Comparison of ENCODE assay signal across 15 mouse cellular contexts in genomic region chr17:60925822-60926383, GRCm38 (mm10).
DNase-seq lines count a peak whose midpoint lies in the region; ATAC-seq and TF ChIP-seq lines count a peak whose summit lies in the region.
"Had no signal": no experiment of that assay in that cellular context is flagged by ENCODE, and none has a peak within 500 bp of the region (broad histone marks: within the 10 kb centered on the region; RNA-seq: fewer than 3 reads in every experiment).

No protein-coding gene starts in this region.

- H3K9me3 ChIP-seq in forebrain, postnatal 0 days (ENCODE audit: low read length) = no peaks in the 10 kb centered on the region
- no peaks in the 10 kb centered on the region for H3K9me3 ChIP-seq in forebrain, embryonic 13.5 days (replicated peaks)
- H3K9me3 ChIP-seq in liver, embryonic 11.5 days (ENCODE audit: control insufficient read depth, low read length) = no peaks in the 10 kb centered on the region
- H3K9me3 ChIP-seq: forebrain, embryonic 10.5 days; intestine, embryonic 15.5 days; neural tube, embryonic 13.5 days had no signal

- H3K9ac ChIP-seq in forebrain, postnatal 0 days = no peak overlapping the region
- no peak overlapping the region for H3K9ac ChIP-seq in forebrain, embryonic 13.5 days
- H3K9ac ChIP-seq in liver, embryonic 11.5 days (ENCODE audit: low read depth, low read length) = no peak overlapping the region
- H3K9ac ChIP-seq: intestine, embryonic 15.5 days; liver, postnatal 0 days; neural tube, embryonic 13.5 days had no signal

- 76% methylated on average over 13 of the region's 13 CpGs for WGBS in forebrain, postnatal 0 days
- 84% methylated on average over 13 of the region's 13 CpGs for WGBS in forebrain, embryonic 13.5 days
- 85% methylated on average over 13 of the region's 13 CpGs for WGBS in liver, embryonic 11.5 days

- no peak overlapping the region for H3K4me3 ChIP-seq in forebrain, postnatal 0 days (ENCODE audit: low read depth, low read length)
- H3K4me3 ChIP-seq in forebrain, embryonic 13.5 days = no peak overlapping the region
- H3K4me3 ChIP-seq in liver, embryonic 11.5 days (ENCODE audit: low read depth, low read length) = no peak overlapping the region
- H3K4me3 ChIP-seq: forebrain, embryonic 10.5 days; intestine, embryonic 15.5 days; neural tube, embryonic 13.5 days had no signal

- DNase-seq in forebrain, postnatal 0 days = peak; percentile 2
- peak; percentile 4 for DNase-seq in retina, adult 2 months (ENCODE audit: low read depth, low spot score)
- DNase-seq in retina, embryonic 14.5 days (ENCODE audit: low spot score) = no peak
- DNase-seq in layer of hippocampus, postnatal 14 days (ENCODE audit: low spot score in 2 of 2) = peak; percentile 9 to 13
- no peak for DNase-seq in gastrocnemius, postnatal 25 days
- DNase-seq in liver, embryonic 11.5 days (ENCODE audit: low spot score) = no peak
- DNase-seq: kidney, postnatal 10 days; liver, postnatal 0 days had no signal

- no peak overlapping the region for H3K27ac ChIP-seq in forebrain, postnatal 0 days (ENCODE audit: low read depth, low read length)
- H3K27ac ChIP-seq in forebrain, embryonic 13.5 days = no peak overlapping the region
- H3K27ac ChIP-seq in liver, embryonic 11.5 days (ENCODE audit: low read depth, low read length) = no peak overlapping the region
- H3K27ac ChIP-seq: forebrain, embryonic 10.5 days; intestine, embryonic 15.5 days; macrophage; neural tube, embryonic 13.5 days had no signal

- no peak for ATAC-seq in forebrain, postnatal 0 days
- ATAC-seq in forebrain, embryonic 13.5 days = no peak
- ATAC-seq in liver, embryonic 11.5 days (replicated peaks; ENCODE audit: low FRiP score) = no peak
- ATAC-seq: CD4-positive, CD25-positive, alpha-beta regulatory T cell, adult 4 months; intestine, embryonic 15.5 days; liver, postnatal 0 days; midbrain, embryonic 16.5 days had no signal

- H3K27me3 ChIP-seq in forebrain, postnatal 0 days (ENCODE audit: insufficient read depth, low read length) = no peaks in the 10 kb centered on the region
- H3K27me3 ChIP-seq in forebrain, embryonic 13.5 days = no peaks in the 10 kb centered on the region
- no peaks in the 10 kb centered on the region for H3K27me3 ChIP-seq in liver, embryonic 11.5 days (replicated peaks; ENCODE audit: control insufficient read depth, insufficient read depth, low read length)
- H3K27me3 ChIP-seq: intestine, embryonic 15.5 days; neural tube, embryonic 13.5 days had no signal

- H3K36me3 ChIP-seq in forebrain, postnatal 0 days (ENCODE audit: insufficient read depth) = no peaks in the 10 kb centered on the region
- no peaks in the 10 kb centered on the region for H3K36me3 ChIP-seq in forebrain, embryonic 13.5 days (ENCODE audit: poor library complexity, severe bottlenecking)
- no peaks in the 10 kb centered on the region for H3K36me3 ChIP-seq in liver, embryonic 11.5 days (ENCODE audit: control insufficient read depth, insufficient read depth, low read length)
- H3K36me3 ChIP-seq: forebrain, embryonic 10.5 days; intestine, embryonic 15.5 days; neural tube, embryonic 13.5 days had no signal

- no peak overlapping the region for H3K4me2 ChIP-seq in forebrain, postnatal 0 days (ENCODE audit: low read depth)
- no peak overlapping the region for H3K4me2 ChIP-seq in forebrain, embryonic 13.5 days
- H3K4me2 ChIP-seq in liver, embryonic 11.5 days = no peak overlapping the region
- H3K4me2 ChIP-seq: intestine, embryonic 15.5 days; neural tube, embryonic 13.5 days had no signal

- no peaks in the 10 kb centered on the region for H3K4me1 ChIP-seq in forebrain, postnatal 0 days (ENCODE audit: insufficient read depth)
- no peaks in the 10 kb centered on the region for H3K4me1 ChIP-seq in forebrain, embryonic 13.5 days
- no peaks in the 10 kb centered on the region for H3K4me1 ChIP-seq in liver, embryonic 11.5 days (replicated peaks; ENCODE audit: control insufficient read depth, insufficient read depth, low read length)
- H3K4me1 ChIP-seq: forebrain, embryonic 10.5 days; intestine, embryonic 15.5 days had no signal

- TF ChIP-seq CTCF in forebrain, postnatal 0 days (IDR thresholded peaks at IDR 0.05; ENCODE audit: low read depth) = no peak

Comparison
In these comparisons a context has a peak if more than half of its experiments do, and no peak if none do; other contexts are left out.
1. DNase-seq: peak in forebrain, postnatal 0 days (single experiment), retina, adult 2 months (single experiment) and layer of hippocampus, postnatal 14 days (2 of 2); none in retina, embryonic 14.5 days (single experiment), gastrocnemius, postnatal 25 days (single experiment) and liver, embryonic 11.5 days (single experiment).